In the genomic region with DNA sequence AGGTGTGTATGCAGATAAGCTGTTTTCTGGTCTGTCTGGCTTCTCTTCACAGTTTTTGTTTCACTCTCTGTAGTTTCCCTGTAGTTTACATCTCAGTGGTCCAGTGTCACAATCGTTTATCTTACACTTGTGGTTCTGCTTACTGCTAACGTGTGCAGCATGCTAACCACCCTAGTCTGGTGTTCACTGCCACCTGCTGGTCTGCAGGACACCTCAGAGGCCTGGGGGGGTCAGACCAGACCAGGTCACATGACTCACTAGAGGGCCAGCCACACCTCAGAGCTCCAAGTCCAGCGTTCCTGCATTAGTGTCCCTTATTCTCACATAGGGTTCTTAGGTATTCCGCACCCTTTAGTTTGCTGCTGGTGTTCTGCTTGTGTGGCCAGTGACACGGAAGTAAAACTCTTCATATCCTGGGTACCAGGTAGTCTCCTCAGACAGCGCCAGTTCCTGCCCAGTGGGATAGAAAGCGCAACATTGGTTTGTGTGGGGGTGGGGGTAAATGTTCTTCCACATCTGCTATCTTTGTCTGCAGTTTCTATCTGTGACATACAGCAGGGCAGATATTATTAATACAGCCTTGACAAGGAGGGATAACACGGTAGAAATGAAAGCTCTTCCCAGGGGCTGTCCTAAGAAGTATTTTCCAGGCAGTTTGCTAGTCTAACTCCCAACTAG, we compare ENCODE assay signal across 10 mouse cellular contexts. TPM values are rescaled to one million over a fixed set of nuclear protein-coding genes. Genes with fewer than 3 reads are reported as not detected.
A peak's percentile ranks its signal among the peaks of the same experiment; 100 is the strongest.
DNase-seq lines count a peak whose midpoint lies in the region; TF ChIP-seq lines count a peak whose summit lies in the region.
"Had no signal": no experiment of that assay in that cellular context is flagged by ENCODE, and none has a peak within 500 bp of the region (broad histone marks: within the 10 kb centered on the region; RNA-seq: fewer than 3 reads in every experiment).

No protein-coding gene starts in this region.

- TF ChIP-seq POLR2A in spleen, adult 2 months (IDR thresholded peaks at IDR 0.05; ENCODE audit: low read depth, low read length): no peak

- no peaks in the 10 kb centered on the region for H3K4me1 ChIP-seq in spleen, adult 2 months (ENCODE audit: control insufficient read depth, insufficient read depth, insufficient read length)

- WGBS in spleen, adult 2 months: 76% methylated on average over 8 of the region's 8 CpGs

- no peak overlapping the region for H3K4me3 ChIP-seq in spleen, adult 2 months (ENCODE audit: extremely low read depth, insufficient read depth, insufficient read length)
- H3K4me3 ChIP-seq: hindbrain, embryonic 15.5 days; megakaryocyte, embryonic 14.5 days had no signal

- no peak for DNase-seq in spleen, adult 2 months (ENCODE audit: low read depth in 1 of 2, low spot score in 2 of 2)
- no peak for DNase-seq in spleen, adult 18-20 months
- peak; percentile 8 for DNase-seq in induced T-regulatory cell, adult 2 months (ENCODE audit: low read depth)
- peak; percentile 42 to 54 for DNase-seq in lung, adult 18-20 months
- DNase-seq in thymus, adult 18-20 months: no peak
- no peak for DNase-seq in embryo, embryonic 9.5 days (ENCODE audit: extremely low spot score)
- DNase-seq in thymus, postnatal 10 days (ENCODE audit: low spot score in 2 of 2): no peak
- DNase-seq in cerebellum, adult 11-12 months: no peak

- H3K27ac ChIP-seq in spleen, adult 2 months (ENCODE audit: insufficient read depth, low read length): no peak overlapping the region
- H3K27ac ChIP-seq: hindbrain, embryonic 15.5 days had no signal

- no peaks in the 10 kb centered on the region for H3K27me3 ChIP-seq in spleen, adult 2 months (ENCODE audit: control insufficient read depth, insufficient read depth, low read length)
- H3K27me3 ChIP-seq: hindbrain, embryonic 15.5 days; megakaryocyte, embryonic 14.5 days had no signal

- peak; percentile 7; the same call in 1 of the 2 replicates for TF ChIP-seq CTCF in spleen, adult 2 months (IDR thresholded peaks at IDR 0.05; ENCODE audit: extremely low read depth, insufficient read depth, insufficient read length, insufficient replicate concordance)

- H3K36me3 ChIP-seq in spleen, adult 2 months (ENCODE audit: control insufficient read depth, insufficient read depth, low read length): peaks cover 22% of the 10 kb centered on the region

RNA-seq across cellular contexts. Expression of a gene that starts 51.8 kb away (rescaled TPM):
- not detected in 2 replicates for polyA plus RNA-seq in spleen, adult 2 months (2012; rRNA removed)

Comparison
In these comparisons a context has a peak if more than half of its experiments do, and no peak if none do; other contexts are left out.
1. DNase-seq: peak in induced T-regulatory cell, adult 2 months (single experiment) and lung, adult 18-20 months (2 of 2); none in spleen, adult 2 months (0 of 2), spleen, adult 18-20 months (0 of 2), thymus, adult 18-20 months (0 of 2), embryo, embryonic 9.5 days (single experiment), thymus, postnatal 10 days (0 of 2) and cerebellum, adult 11-12 months (single experiment).